Mouse (Mus musculus): ENCODE results near the gene Med27.

- TF ChIP-seq CTCF (conservative IDR thresholded peaks at IDR 0.05 in 1 of 2, IDR thresholded peaks at IDR 0.05 in 1 of 2; ENCODE audit: low read depth in 2 of 2, low read length in 2 of 2) (no peak), ZNF384 (IDR thresholded peaks at IDR 0.05; ENCODE audit: low read depth, low read length) (no peak), TBP (conservative IDR thresholded peaks at IDR 0.05; ENCODE audit: low read depth, low read length) (no peak), POLR2A (IDR thresholded peaks at IDR 0.05; ENCODE audit: low read depth, low read length) (no peak), NRF1 (IDR thresholded peaks at IDR 0.05; ENCODE audit: low read depth, low read length) (no peak), CHD2 (IDR thresholded peaks at IDR 0.05; ENCODE audit: low read length) (no peak), TCF12 (IDR thresholded peaks at IDR 0.05; ENCODE audit: low read depth, low read length) (no peak), GABPA (IDR thresholded peaks at IDR 0.05; ENCODE audit: insufficient replicate concordance, low read depth, low read length) (no peak), ZMIZ1 (IDR thresholded peaks at IDR 0.05; ENCODE audit: low read depth, low read length) (no peak), BHLHE40 (IDR thresholded peaks at IDR 0.05; ENCODE audit: low read depth, low read length) (no peak)
These were observed 36.0 kb downstream of the Med27 start for GRCm38 (mm10) chr2:29382583-29382982.

All from CH12.LX (cell line).